ENCODE assay signal across 7 mouse cellular contexts in genomic region chr11:77607538-77608455, GRCm38 (mm10). TPM values are rescaled to one million over a fixed set of nuclear protein-coding genes. Genes with fewer than 3 reads are reported as not detected.
DNase-seq lines count a peak whose midpoint lies in the region; ATAC-seq lines count a peak whose summit lies in the region.

Gene Taok1, minus strand, starts transcription at chr11:77607815.

- H3K36me3 ChIP-seq in intestine, embryonic 16.5 days (ENCODE audit: control insufficient read depth, insufficient read depth, low read length) = no peaks in the 10 kb centered on the region
- H3K36me3 ChIP-seq in midbrain, embryonic 11.5 days (ENCODE audit: control insufficient read depth, insufficient read depth, low read length) = no peaks in the 10 kb centered on the region

- intact Hi-C loops in left cerebral cortex, postnatal 36 days (cut with DNase I) = loop anchor here (1.0 to 5.0 kb wide), 2 partner anchors 17 to 80 kb away; partner anchors contain the start of gene Nufip2

- WGBS in intestine, embryonic 16.5 days = under 1% methylated on average over 65 of the region's 71 CpGs
- 1% methylated on average over 51 of the region's 71 CpGs for WGBS in midbrain, embryonic 11.5 days

- H3K27me3 ChIP-seq in intestine, embryonic 16.5 days (replicated peaks; ENCODE audit: control insufficient read depth, insufficient read depth, low read length) = no peaks in the 10 kb centered on the region
- no peaks in the 10 kb centered on the region for H3K27me3 ChIP-seq in midbrain, embryonic 11.5 days (ENCODE audit: control insufficient read depth, insufficient read depth, low read length)

- no peaks in the 10 kb centered on the region for H3K9me3 ChIP-seq in intestine, embryonic 16.5 days (ENCODE audit: control insufficient read depth, low read length)
- H3K9me3 ChIP-seq in midbrain, embryonic 11.5 days (ENCODE audit: control insufficient read depth, low read length) = no peaks in the 10 kb centered on the region

- peak within 1 kb of the TSS; percentile 76 for H3K4me2 ChIP-seq in intestine, embryonic 16.5 days (ENCODE audit: low read depth, low read length)
- H3K4me2 ChIP-seq in midbrain, embryonic 11.5 days = peak within 1 kb of the TSS; percentile 77

- DNase-seq in adrenal gland, adult 8-10 months = peak; percentile 93
- DNase-seq in embryo, embryonic 9.5 days (ENCODE audit: extremely low spot score) = peak; percentile 98
- peak; percentile 93 to 97 for DNase-seq in gastrocnemius, postnatal 4 days (ENCODE audit: low spot score in 2 of 2)
- DNase-seq in left cerebral cortex, postnatal 36 days (ENCODE audit: low spot score in 2 of 2) = peak; percentile 92 to 94
- peak; percentile 100 for DNase-seq in midbrain, embryonic 11.5 days (ENCODE audit: low spot score, missing footprints)
- peak; percentile 98 for DNase-seq in skeletal muscle tissue, adult 2 months (ENCODE audit: low read depth, low spot score)

- peak; percentile 96 for ATAC-seq in intestine, embryonic 16.5 days
- ATAC-seq in midbrain, embryonic 11.5 days (ENCODE audit: low FRiP score) = peak; percentile 92

- peak within 1 kb of the TSS; percentile 100 for H3K9ac ChIP-seq in intestine, embryonic 16.5 days (ENCODE audit: low read depth, low read length)
- H3K9ac ChIP-seq in midbrain, embryonic 11.5 days (ENCODE audit: low read length) = peak within 1 kb of the TSS; percentile 99

- peak within 1 kb of the TSS; percentile 97 for H3K27ac ChIP-seq in intestine, embryonic 16.5 days (ENCODE audit: low read length)
- peak within 1 kb of the TSS; percentile 96 for H3K27ac ChIP-seq in midbrain, embryonic 11.5 days (ENCODE audit: low read depth, low read length)

- H3K4me1 ChIP-seq in intestine, embryonic 16.5 days (ENCODE audit: control insufficient read depth, insufficient read depth, low read length) = peaks cover 7% of the 10 kb centered on the region
- peaks cover 14% of the 10 kb centered on the region for H3K4me1 ChIP-seq in midbrain, embryonic 11.5 days (ENCODE audit: control insufficient read depth, insufficient read depth, low read length)

- peak within 1 kb of the TSS; percentile 95 for H3K4me3 ChIP-seq in intestine, embryonic 16.5 days (ENCODE audit: low read length)
- peak within 1 kb of the TSS; percentile 89 for H3K4me3 ChIP-seq in midbrain, embryonic 11.5 days (ENCODE audit: low read depth, low read length)

RNA-seq across cellular contexts. Expression of gene Taok1, which starts in this region (rescaled TPM):
- 10 to 100 TPM; 47.5 to 69.2 (median 61.7) TPM for total RNA-seq in adrenal gland, adult 8-10 months (2022)
- total RNA-seq in gastrocnemius, postnatal 4 days (2021) = 10 to 100 TPM; 49.6 to 50.1 TPM
- 9.2 and 9.8 TPM in 2 replicates for polyA plus RNA-seq in intestine, embryonic 16.5 days (2015; fragmentation: Nextera tagmentation; extraction: Ambion mirVana)
- total RNA-seq in left cerebral cortex, postnatal 36 days (2021) = 100 to 1,000 TPM in 1 of 2 experiments, 10 to 100 TPM in 1; 97.1 to 107 TPM
- 21.0 and 23.0 TPM in 2 replicates for polyA plus RNA-seq in midbrain, embryonic 11.5 days (2014; fragmentation: Nextera tagmentation; extraction: Ambion mirVana)

Comparison
In these comparisons a context has a peak if more than half of its experiments do, and no peak if none do; other contexts are left out.
1. Peak in every context shown above with its lines: DNase-seq, ATAC-seq, H3K4me3 ChIP-seq and H3K27ac ChIP-seq.